Mouse (Mus musculus) hindbrain, embryonic 10.5 days (tissue): ENCODE measurements around the gene Map3k9. TPM values are rescaled to one million over a fixed set of nuclear protein-coding genes. Genes with fewer than 3 reads are reported as not detected.

Experiments
- DNase-seq: peaks from one replicate; pipeline ENCODE4 v3.0.0-alpha.2; 2017; ENCODE audit warnings: low spot score
- H3K27ac ChIP-seq: fragments of 300-500 bp; sonication (generic); 2 replicates; pipeline ENCODE4 v1.5.1; 2016; ENCODE audit warnings: mild to moderate bottlenecking, moderate library complexity
- H3K27me3 ChIP-seq: fragments of 300-500 bp; sonication (generic); 2 replicates; pipeline ENCODE4 v1.6.1; 2016; ENCODE audit warnings: mild to moderate bottlenecking; ENCODE audit not compliant: poor library complexity, insufficient read depth, severe bottlenecking
- H3K36me3 ChIP-seq: fragments of 300-500 bp; sonication (generic); 2 replicates; pipeline ENCODE4 v1.6.1; 2016; ENCODE audit warnings: mild to moderate bottlenecking, moderate library complexity
- H3K4me1 ChIP-seq: fragments of 300-500 bp; sonication (generic); replicated peaks from 2 replicates; pipeline ENCODE4 v1.6.1; 2016; ENCODE audit warnings: mild to moderate bottlenecking
- H3K4me3 ChIP-seq: fragments of 300-500 bp; sonication (generic); 2 replicates; pipeline ENCODE4 v1.5.1; 2016; ENCODE audit warnings: mild to moderate bottlenecking, moderate library complexity
- H3K9me3 ChIP-seq: fragments of 300-500 bp; sonication (generic); 2 replicates; pipeline ENCODE4 v1.6.1; 2016; ENCODE audit warnings: mild to moderate bottlenecking, moderate library complexity
- WGBS: fragments of 180-500 bp; shearing (Covaris S2); methylation state at CpG from one replicate; pipeline ENCODE4 v1.1.7; 2016; 5-methylcytosine and 5-hydroxymethylcytosine counted together
- polyA plus RNA-seq: library from polyadenylated mRNA; unstranded; fragments of >200 nt; fragmentation: Nextera tagmentation; extraction: Ambion mirVana; gene quantifications from 2 replicates; pipeline ENCODE4 v1.2.1, GENCODE M21; 2016

Gene Map3k9
- polyA plus RNA-seq, 1 experiment from 2014 or later = 2.1 TPM

DNA sequence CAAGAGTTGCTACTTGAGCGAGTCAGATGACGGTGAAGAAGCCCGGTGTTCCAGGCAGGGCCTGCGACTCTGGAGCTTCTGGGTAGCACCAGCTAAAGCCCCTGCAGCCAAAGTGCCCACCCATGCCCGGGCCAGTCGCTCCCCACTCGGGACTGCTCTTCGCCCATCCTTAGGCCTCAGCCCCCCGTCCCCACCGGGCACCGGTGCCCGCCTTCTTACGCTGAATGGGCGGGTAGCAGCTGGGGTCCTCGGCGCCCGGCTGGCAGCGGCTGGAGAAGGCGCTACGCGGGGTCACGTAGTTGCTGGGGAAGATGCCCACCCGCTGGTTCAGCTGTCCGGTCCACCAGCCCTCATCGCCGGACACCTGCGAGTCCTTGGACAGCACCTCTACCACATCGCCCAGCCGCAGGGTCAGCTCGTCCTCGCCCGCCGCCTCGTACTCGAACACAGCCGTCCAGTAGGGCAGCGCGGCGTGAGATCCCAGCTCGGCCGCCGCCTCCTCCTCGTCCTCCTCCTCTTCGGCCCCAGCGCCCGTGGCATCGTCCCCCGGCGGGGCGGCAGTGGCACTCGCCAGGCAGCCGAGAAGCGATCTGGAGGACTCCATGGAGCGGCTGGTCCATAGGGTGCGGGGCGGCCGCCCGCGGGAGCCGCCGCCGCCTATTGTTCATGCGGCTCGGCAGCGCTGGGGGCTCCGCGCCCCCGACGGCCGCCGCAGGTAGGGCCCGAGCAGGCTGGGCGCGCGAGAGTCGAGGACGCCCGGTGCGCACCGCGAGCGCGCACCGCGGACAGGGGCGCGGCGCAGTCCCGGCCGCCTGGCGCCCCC is 493 bp downstream of the Map3k9 start:
- no peaks in the 10 kb centered on the region for H3K9me3 ChIP-seq
- H3K4me3 ChIP-seq = peak overlapping the region; percentile 84
- H3K4me1 ChIP-seq = peaks cover 39% of the 10 kb centered on the region
- peak; percentile 55 for DNase-seq
- WGBS = 1% methylated on average over 91 of the region's 91 CpGs
- peak overlapping the region; percentile 85 for H3K27ac ChIP-seq
- no peaks in the 10 kb centered on the region for H3K36me3 ChIP-seq
- peaks cover 46% of the 10 kb centered on the region for H3K27me3 ChIP-seq

DNA sequence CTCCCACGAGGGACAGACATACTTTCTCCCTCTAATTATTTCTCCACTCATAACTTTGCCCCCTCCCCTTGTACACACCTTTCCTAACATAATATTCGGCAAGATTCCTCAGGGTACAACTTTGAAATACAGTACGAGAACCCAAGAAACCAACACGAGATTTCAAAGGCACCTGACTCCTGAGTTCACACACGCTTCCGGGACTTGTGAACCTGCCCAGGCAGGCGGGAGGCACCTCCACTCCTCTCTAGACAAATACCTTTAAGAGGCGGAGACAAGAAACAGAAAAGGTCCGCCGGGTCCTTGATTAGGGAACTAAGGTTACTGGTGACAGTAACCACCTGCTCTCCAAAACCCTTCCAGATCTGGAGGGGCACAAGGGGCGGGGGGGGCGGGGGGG is 1.1 kb downstream of the Map3k9 start:
- DNase-seq = no peak
- Histone ChIP-seq H3K9me3 (no peaks in the 10 kb centered on the region), H3K36me3 (no peaks in the 10 kb centered on the region), H3K27ac (no peak overlapping the region), H3K4me1 (peaks cover 39% of the 10 kb centered on the region), H3K4me3 (peak overlapping the region; percentile 84), H3K27me3 (peaks cover 46% of the 10 kb centered on the region)
- 10% methylated on average over 12 of the region's 12 CpGs for WGBS

DNA sequence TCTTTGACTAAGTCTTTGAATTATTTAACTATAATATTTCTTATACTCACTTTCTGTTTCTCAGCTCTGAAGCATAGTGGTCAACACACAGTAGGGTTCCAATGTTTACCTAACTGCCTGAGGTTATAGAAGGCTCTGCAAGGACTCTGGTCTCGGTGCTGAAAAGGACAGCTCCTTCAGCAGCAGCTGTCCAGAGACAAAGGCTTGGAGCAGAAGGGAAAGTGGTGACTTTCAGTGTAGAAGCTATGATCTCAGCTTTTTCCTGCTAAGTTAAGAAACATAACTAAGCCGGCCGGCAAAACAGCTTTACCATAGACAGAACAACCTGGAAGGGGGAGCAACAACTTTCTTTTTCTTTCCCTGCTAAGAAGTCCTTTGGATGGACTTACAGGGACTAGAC is 4.8 kb downstream of the Map3k9 start:
- DNase-seq = no peak
- Histone ChIP-seq H3K4me3 (no peak overlapping the region), H3K36me3 (peaks cover 14% of the 10 kb centered on the region; the same call in 1 of the 2 replicates), H3K4me1 (peaks cover 26% of the 10 kb centered on the region), H3K27me3 (peaks cover 24% of the 10 kb centered on the region), H3K27ac (no peak overlapping the region), H3K9me3 (no peaks in the 10 kb centered on the region)
- WGBS = 48% methylated on average over 3 of the region's 3 CpGs

DNA sequence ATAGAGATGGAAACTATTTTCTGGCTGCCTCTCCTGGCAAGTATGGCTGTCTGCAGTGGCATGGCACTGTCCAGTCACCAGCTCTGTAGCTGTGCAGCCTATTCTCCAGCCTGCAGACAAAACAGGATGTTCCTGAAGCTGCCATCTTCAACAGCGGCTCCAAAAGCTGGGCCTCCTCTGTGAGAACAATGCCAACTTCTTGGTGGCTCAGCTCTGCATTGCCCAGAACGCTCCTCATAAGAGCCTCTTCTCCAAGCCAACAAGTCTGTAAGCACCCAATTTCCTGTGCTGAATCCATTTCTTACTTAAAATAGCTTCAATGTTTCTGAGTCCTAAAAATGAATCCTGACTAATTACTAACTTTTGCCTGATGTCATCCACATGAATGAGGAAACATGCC is 5.3 kb downstream of the Map3k9 start:
- peaks cover 20% of the 10 kb centered on the region for H3K4me1 ChIP-seq
- peaks cover 23% of the 10 kb centered on the region for H3K27me3 ChIP-seq
- no peak for DNase-seq
- H3K36me3 ChIP-seq = peaks cover 14% of the 10 kb centered on the region; the same call in 1 of the 2 replicates
- H3K9me3 ChIP-seq = no peaks in the 10 kb centered on the region
- no peak overlapping the region for H3K4me3 ChIP-seq
- 92% methylated on average over 2 of the region's 2 CpGs for WGBS
- no peak overlapping the region for H3K27ac ChIP-seq

DNA sequence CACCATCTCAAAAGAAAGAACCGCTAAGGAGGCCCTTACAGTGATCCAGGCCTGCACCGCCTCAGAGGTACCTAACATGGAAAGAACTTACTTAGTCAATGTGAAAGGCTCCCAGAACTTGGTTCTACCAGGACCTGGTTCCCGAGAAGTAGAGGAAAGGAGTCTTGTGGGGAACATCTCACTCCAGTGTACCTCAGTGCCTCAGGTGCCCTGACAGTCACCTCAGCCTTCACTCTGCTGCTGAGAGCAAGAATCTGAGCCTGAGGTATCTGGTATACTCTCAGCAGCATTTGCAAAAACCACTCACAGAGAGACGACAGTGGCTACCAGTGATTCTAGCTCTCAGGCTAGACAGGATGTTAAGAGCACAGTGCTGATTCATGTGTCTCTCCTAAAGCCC is 6.8 kb downstream of the Map3k9 start:
- no peak overlapping the region for H3K27ac ChIP-seq
- peaks cover 8% of the 10 kb centered on the region; the same call in 1 of the 2 replicates for H3K4me1 ChIP-seq
- no peaks in the 10 kb centered on the region for H3K9me3 ChIP-seq
- DNase-seq = no peak
- 87% methylated on average over 4 of the region's 4 CpGs for WGBS
- H3K36me3 ChIP-seq = peaks cover 14% of the 10 kb centered on the region; the same call in 1 of the 2 replicates
- no peak overlapping the region for H3K4me3 ChIP-seq
- peaks cover 8% of the 10 kb centered on the region for H3K27me3 ChIP-seq

DNA sequence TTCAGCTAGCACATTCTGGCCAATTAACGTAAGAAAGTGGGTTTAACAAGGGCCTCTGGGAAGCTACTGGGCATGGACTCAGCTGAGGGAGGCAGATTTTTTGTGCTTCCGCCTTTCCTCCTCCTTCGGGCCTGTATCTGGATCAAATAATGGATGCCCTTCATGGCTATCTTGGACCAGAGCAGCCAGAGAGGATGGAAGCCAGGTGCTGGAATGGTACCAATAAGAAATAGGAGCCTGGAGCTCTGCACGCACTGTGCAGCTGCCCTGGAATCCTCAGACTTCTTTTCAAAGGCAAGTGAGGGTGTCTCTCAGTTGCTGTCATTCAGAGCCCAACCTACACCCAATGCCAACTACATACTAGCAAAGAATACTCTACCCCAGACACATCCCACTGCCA is 11.5 kb downstream of the Map3k9 start:
- no peak overlapping the region for H3K27ac ChIP-seq
- no peak overlapping the region for H3K4me3 ChIP-seq
- no peaks in the 10 kb centered on the region for H3K27me3 ChIP-seq
- WGBS = 96% methylated on average over 4 of the region's 4 CpGs
- peaks cover 14% of the 10 kb centered on the region; the same call in 1 of the 2 replicates for H3K36me3 ChIP-seq
- DNase-seq = no peak
- H3K9me3 ChIP-seq = no peaks in the 10 kb centered on the region
- no peaks in the 10 kb centered on the region for H3K4me1 ChIP-seq

DNA sequence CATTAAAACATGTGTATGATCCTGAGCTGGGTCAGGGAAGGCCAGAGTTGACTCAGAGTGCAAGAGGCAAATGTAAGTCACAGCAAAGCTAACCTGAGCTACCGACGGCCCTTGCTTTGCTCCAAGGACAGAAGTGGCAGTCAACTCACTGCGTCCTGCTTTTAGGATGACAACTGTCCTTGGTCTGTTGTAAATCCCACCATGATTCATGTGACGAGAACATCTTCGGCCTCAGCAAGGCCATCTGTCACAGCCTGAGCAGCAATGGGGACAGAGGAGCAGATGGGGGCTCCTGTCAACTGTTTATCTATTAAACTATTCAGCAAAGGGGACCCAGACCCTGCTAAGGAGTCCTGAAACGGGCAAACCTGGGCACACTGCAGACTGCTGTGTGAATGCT is 15.6 kb downstream of the Map3k9 start:
- H3K27me3 ChIP-seq = no peaks in the 10 kb centered on the region
- 0 out of 2 replicates have a peak, but pooled peaks cover 4% of the 10 kb centered on the region for H3K4me1 ChIP-seq
- H3K27ac ChIP-seq = no peak overlapping the region
- H3K36me3 ChIP-seq = no peaks in the 10 kb centered on the region
- no peak for DNase-seq
- no peaks in the 10 kb centered on the region for H3K9me3 ChIP-seq
- WGBS = 87% methylated on average over 6 of the region's 6 CpGs
- no peak overlapping the region for H3K4me3 ChIP-seq

DNA sequence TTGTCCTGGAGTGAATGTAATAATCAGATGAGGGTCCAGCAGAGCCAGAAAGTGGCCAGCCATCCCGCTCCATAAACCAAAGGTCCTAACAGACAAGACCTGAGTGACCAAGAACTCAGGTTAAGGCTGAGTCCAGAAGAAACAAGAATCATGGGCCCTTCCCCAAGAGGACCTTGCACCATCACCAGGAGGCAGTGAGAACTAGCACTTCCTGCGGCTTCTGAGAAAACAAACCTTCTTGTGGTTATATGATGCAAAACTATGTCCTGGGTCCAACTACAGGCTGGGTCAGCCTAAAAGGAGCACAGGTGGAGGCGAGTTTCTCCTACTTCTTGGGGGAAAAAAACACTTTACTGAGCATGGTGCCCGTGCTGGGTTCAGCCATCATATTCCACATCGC is 16.6 kb downstream of the Map3k9 start:
- no peak for DNase-seq
- 90% methylated on average over 5 of the region's 5 CpGs for WGBS
- no peak overlapping the region for H3K4me3 ChIP-seq
- H3K9me3 ChIP-seq = no peaks in the 10 kb centered on the region
- 0 out of 2 replicates have a peak, but pooled peaks cover 4% of the 10 kb centered on the region for H3K4me1 ChIP-seq
- no peak overlapping the region for H3K27ac ChIP-seq
- no peaks in the 10 kb centered on the region for H3K27me3 ChIP-seq
- no peaks in the 10 kb centered on the region for H3K36me3 ChIP-seq

DNA sequence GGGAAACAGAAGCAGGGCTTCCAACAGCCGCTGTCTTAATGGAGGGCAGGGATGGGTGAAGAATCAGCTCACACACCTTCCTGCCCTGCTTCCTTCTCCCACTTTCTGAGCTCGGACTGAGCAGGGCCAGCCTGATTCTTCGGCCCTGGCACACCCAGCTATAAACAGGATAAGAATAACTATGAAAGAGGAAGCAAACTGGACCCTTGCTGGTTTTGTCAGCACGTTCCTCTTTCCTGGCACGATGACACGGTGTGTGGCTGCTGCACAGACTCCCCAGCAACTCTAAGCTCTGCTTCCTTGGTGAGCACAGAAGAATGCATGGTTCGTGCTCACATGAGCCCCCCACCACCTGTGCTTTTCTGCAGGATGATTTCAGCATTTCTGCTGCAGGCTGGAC is 26.3 kb downstream of the Map3k9 start:
- Histone ChIP-seq H3K9me3 (no peaks in the 10 kb centered on the region), H3K36me3 (no peaks in the 10 kb centered on the region), H3K27me3 (no peaks in the 10 kb centered on the region), H3K27ac (no peak overlapping the region), H3K4me1 (peaks cover 8% of the 10 kb centered on the region), H3K4me3 (no peak overlapping the region)
- no peak for DNase-seq
- 72% methylated on average over 7 of the region's 7 CpGs for WGBS

DNA sequence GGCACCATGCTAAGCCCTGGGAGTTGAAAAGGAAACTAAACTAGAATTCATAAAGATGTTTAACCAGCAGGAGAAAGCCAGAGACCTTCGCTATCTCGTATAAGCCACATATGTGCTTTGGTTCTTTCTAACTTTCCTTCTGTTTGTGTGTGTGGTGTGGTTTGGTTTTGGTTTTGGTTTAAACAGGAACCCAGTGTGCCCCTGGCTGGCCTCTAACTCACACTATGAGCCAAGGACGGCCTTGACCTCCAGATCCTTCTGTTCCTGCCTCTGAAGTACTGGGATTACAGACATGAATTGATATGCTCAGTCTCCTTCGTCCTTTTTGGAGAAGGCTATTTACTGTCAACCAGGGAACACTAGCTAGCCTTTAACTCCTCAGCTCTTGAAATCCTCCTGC is 29.9 kb downstream of the Map3k9 start:
- H3K27ac ChIP-seq = no peak overlapping the region

DNA sequence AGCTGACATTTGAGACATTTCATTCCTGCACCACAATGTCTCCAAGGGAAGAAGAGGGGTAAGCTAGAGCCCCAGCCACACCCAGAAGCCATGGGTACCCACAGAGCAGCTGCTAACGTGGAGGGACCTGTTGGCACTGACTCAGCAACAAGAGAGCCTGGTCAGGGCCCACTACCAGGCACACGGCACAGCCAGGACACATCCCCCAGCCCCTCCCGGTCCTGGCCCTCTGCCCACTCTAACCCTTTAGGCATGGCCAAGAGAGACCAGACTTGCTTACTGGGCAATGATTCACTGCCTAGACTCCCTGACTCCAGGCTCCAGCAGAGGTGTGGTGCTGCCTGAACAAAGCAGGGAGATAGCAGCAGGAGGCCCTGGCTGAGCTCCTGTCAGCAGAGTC is 32.1 kb downstream of the Map3k9 start:
- no peak overlapping the region for H3K4me3 ChIP-seq
- H3K4me1 ChIP-seq = no peaks in the 10 kb centered on the region; the same call in 1 of the 2 replicates
- no peak for DNase-seq
- no peak overlapping the region for H3K27ac ChIP-seq
- no peaks in the 10 kb centered on the region for H3K27me3 ChIP-seq
- H3K9me3 ChIP-seq = no peaks in the 10 kb centered on the region
- 77% methylated on average over 3 of the region's 3 CpGs for WGBS
- no peaks in the 10 kb centered on the region for H3K36me3 ChIP-seq

More for the DNA sequence above, 29.9 kb downstream of the Map3k9 start:
- Histone ChIP-seq H3K27me3 (no peaks in the 10 kb centered on the region), H3K9me3 (no peaks in the 10 kb centered on the region), H3K36me3 (no peaks in the 10 kb centered on the region), H3K4me3 (no peak overlapping the region), H3K4me1 (peaks cover 8% of the 10 kb centered on the region)
- WGBS = 88% methylated on average over 4 of the region's 4 CpGs
- no peak for DNase-seq

DNA sequence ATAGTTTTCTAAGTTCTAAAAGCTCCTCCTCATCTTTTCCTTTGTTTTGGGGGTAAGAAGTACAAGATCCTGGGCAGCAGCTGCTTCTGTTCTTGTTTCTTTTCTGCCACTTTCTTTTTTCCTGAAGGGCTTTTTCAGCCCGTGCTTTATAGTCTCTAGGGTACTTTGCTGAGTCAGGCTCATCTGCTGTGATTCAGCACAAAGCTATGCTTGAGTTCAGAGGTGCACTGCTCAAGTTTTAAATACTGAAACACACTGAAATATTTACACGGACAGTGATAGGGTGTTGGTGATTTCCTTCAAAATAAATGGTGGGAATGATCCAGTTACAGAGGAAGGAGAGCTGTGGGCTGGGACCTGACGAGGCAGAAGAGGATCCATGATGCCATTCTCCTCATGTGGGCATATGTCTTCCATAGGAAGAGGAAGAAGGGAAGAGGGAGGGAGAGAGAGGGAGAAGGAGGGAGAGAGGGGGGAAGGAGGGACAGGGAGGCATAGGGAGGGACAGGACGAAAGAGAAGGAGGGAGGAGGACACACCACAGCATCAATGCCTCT is 32.9 kb downstream of the Map3k9 start:
- no peak for DNase-seq
- WGBS = 67% methylated on average over 4 of the region's 4 CpGs

DNA sequence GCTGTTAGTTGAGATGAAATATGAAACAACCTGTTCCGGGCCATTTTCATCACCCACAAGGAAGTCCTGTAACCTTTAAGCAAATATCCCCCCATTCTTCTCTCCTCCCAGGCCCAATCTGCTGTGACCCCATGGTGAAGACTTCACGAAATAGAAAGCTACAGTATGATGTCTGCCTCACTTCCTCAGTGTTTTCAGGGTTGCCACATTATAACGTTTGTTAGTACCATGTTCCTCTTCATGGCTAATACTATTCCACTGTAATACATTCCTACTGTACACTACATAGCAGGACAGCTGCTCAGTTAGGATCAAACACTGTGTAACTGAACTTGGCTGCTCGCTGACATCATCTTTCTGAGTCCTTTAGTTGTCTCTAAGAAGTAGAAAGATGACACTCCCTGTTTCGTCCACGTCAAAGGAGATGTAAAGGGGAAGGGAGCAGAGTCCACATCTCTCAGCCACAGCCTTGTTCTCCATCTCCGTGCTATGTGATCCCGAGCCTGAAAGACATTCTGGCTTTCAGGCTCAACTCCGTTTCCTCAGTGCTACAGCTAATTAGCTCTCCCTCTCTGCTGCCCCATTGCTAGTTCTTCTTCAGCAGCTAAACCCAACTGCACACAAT is 34.5 kb downstream of the Map3k9 start:
- Histone ChIP-seq H3K27ac (no peak overlapping the region), H3K9me3 (no peaks in the 10 kb centered on the region), H3K27me3 (no peaks in the 10 kb centered on the region), H3K4me1 (no peaks in the 10 kb centered on the region; the same call in 1 of the 2 replicates), H3K36me3 (no peaks in the 10 kb centered on the region), H3K4me3 (no peak overlapping the region)
- 80% methylated on average over 9 of the region's 9 CpGs for WGBS
- DNase-seq = no peak

More for the DNA sequence above, 32.9 kb downstream of the Map3k9 start:
- Histone ChIP-seq H3K9me3 (no peaks in the 10 kb centered on the region), H3K36me3 (no peaks in the 10 kb centered on the region), H3K27ac (no peak overlapping the region), H3K27me3 (no peaks in the 10 kb centered on the region), H3K4me1 (no peaks in the 10 kb centered on the region; the same call in 1 of the 2 replicates), H3K4me3 (no peak overlapping the region)
